Mouse (Mus musculus) MEL (cell line): Measurements from ENCODE around the gene Iqcm. TPM values are rescaled to one million over a fixed set of nuclear protein-coding genes. Genes with fewer than 3 reads are reported as not detected.

Experiments used
- DNase-seq: peaks from one replicate; pipeline ENCODE4 v3.0.0; 2011; ENCODE audit warnings: low read depth, low spot score
- H3K27ac ChIP-seq: 2 replicates; pipeline ENCODE4 v1.5.1; 2012; ENCODE audit warnings: low read depth, mild to moderate bottlenecking, control low read depth, low read length, moderate library complexity; ENCODE audit not compliant: control insufficient read depth
- H3K27me3 ChIP-seq, 2 experiments: fragments of 150-350 bp in 1 of 2; sonication (generic) in 1 of 2; 2 replicates each; pipeline ENCODE4 v1.6.1; 2012; ENCODE audit warnings: low read length in 2 of 2, mild to moderate bottlenecking in 2 of 2, improper control_type of control experiment in 1 of 2, moderate library complexity in 1 of 2; ENCODE audit not compliant: insufficient read depth in 2 of 2, control insufficient read depth in 1 of 2
- H3K36me3 ChIP-seq, 2 experiments: 2 replicates each; pipeline ENCODE4 v1.6.1; 2012 to 2014; ENCODE audit warnings: low read length in 2 of 2, improper control_type of control experiment in 1 of 2, inconsistent platforms in 1 of 2, mild to moderate bottlenecking in 1 of 2; ENCODE audit not compliant: insufficient read depth in 2 of 2, control insufficient read depth in 1 of 2
- H3K4me1 ChIP-seq, 2 experiments: fragments of 150-350 bp in 1 of 2; sonication (generic) in 1 of 2; 2 replicates each; pipeline ENCODE4 v1.6.1; 2012; ENCODE audit warnings: low read length in 2 of 2, improper control_type of control experiment in 1 of 2, mild to moderate bottlenecking in 1 of 2; ENCODE audit not compliant: insufficient read depth in 2 of 2, control insufficient read depth in 1 of 2
- H3K4me3 ChIP-seq, 2 experiments: fragments of 150-350 bp in 1 of 2; sonication (generic) in 1 of 2; 2 replicates each; pipeline ENCODE4 v1.5.1; 2012; ENCODE audit warnings: low read depth in 2 of 2, low read length in 2 of 2, mild to moderate bottlenecking in 2 of 2, moderate library complexity in 2 of 2, control low read depth in 1 of 2, improper control_type of control experiment in 1 of 2; ENCODE audit not compliant: control insufficient read depth in 1 of 2, insufficient read depth in 1 of 2
- H3K79me2 ChIP-seq: 2 replicates; pipeline ENCODE4 v1.6.1; 2012; ENCODE audit warnings: mild to moderate bottlenecking, low read length, moderate library complexity; ENCODE audit not compliant: control insufficient read depth, poor library complexity, insufficient read depth
- H3K9ac ChIP-seq: 2 replicates; pipeline ENCODE4 v1.6.1; 2012; ENCODE audit warnings: low read depth, mild to moderate bottlenecking, control low read depth, low read length, moderate library complexity; ENCODE audit not compliant: control insufficient read depth, poor library complexity, severe bottlenecking
- H3K9me3 ChIP-seq: fragments of 150-350 bp; sonication (generic); replicated peaks from 2 replicates; pipeline ENCODE4 v1.6.1; 2012; ENCODE audit warnings: mild to moderate bottlenecking, low read length, improper control_type of control experiment, moderate library complexity; ENCODE audit not compliant: insufficient read depth
- BHLHE40 ChIP-seq: IDR thresholded peaks from 2 replicates; pipeline ENCODE4 v1.6.1; 2012; ENCODE audit warnings: low read depth, mild to moderate bottlenecking, inconsistent platforms, low read length, improper control_type of control experiment, borderline replicate concordance
- ELF1 ChIP-seq: IDR thresholded peaks from 2 replicates; pipeline ENCODE4 v1.6.1; 2014; ENCODE audit warnings: low read depth, mild to moderate bottlenecking, inconsistent platforms, low read length, improper control_type of control experiment, moderate library complexity
- KAT2A ChIP-seq: conservative IDR thresholded peaks from 2 replicates; pipeline ENCODE4 v1.6.1; 2012; ENCODE audit warnings: low read depth, low read length, improper control_type of control experiment, inconsistent platforms
- MAFK ChIP-seq: IDR thresholded peaks from 2 replicates; pipeline ENCODE4 v1.6.1; 2011; ENCODE audit warnings: low read depth, mild to moderate bottlenecking, low read length, improper control_type of control experiment, borderline replicate concordance
- MAX ChIP-seq: IDR thresholded peaks from 2 replicates; pipeline ENCODE4 v1.6.1; 2011; ENCODE audit warnings: low read length, improper control_type of control experiment
- POLR2AphosphoS2 ChIP-seq: IDR thresholded peaks from 2 replicates; pipeline ENCODE4 v1.6.1; 2011; ENCODE audit warnings: low read length, improper control_type of control experiment
- RAD21 ChIP-seq: IDR thresholded peaks from 2 replicates; pipeline ENCODE4 v1.6.1; 2011; ENCODE audit warnings: mild to moderate bottlenecking, low read depth, low read length, improper control_type of control experiment
- SMC3 ChIP-seq: IDR thresholded peaks from 2 replicates; pipeline ENCODE4 v1.6.1; 2011; ENCODE audit warnings: low read depth, low read length, improper control_type of control experiment
- TAL1 ChIP-seq: IDR thresholded peaks from 2 replicates; pipeline ENCODE4 v1.6.1; 2012; ENCODE audit warnings: mild to moderate bottlenecking, inconsistent platforms, low read length, moderate library complexity, mixed read lengths
- TBP ChIP-seq: IDR thresholded peaks from 2 replicates; pipeline ENCODE4 v1.8.0; 2011; ENCODE audit warnings: low read depth, low read length, improper control_type of control experiment
- TCF12 ChIP-seq: IDR thresholded peaks from 2 replicates; pipeline ENCODE4 v1.6.1; 2014; ENCODE audit warnings: low read depth, mild to moderate bottlenecking, inconsistent platforms, low read length, improper control_type of control experiment, moderate library complexity
- USF1 ChIP-seq: IDR thresholded peaks from 2 replicates; pipeline ENCODE4 v1.6.1; 2014; ENCODE audit warnings: low read depth, mild to moderate bottlenecking, inconsistent platforms, low read length, improper control_type of control experiment, moderate library complexity
- ZC3H11A ChIP-seq: IDR thresholded peaks from 2 replicates; pipeline ENCODE4 v1.6.1; 2012; ENCODE audit warnings: low read depth, mild to moderate bottlenecking, inconsistent platforms, low read length, improper control_type of control experiment
- ZNF384 ChIP-seq: IDR thresholded peaks from 2 replicates; pipeline ENCODE4 v1.6.1; 2012; ENCODE audit warnings: low read depth, mild to moderate bottlenecking, inconsistent platforms, low read length, improper control_type of control experiment
- polyA plus RNA-seq, 2 experiments: library from polyadenylated mRNA; stranded (reverse) in 1 of 2; unstranded in 1 of 2; fragments of >175 nt in 1 of 2; fragments of >200 nt in 1 of 2; gene quantifications; 2 replicates each; pipeline versions ENCODE4 v1.2.1 to v1.2.4; 2012; ENCODE audit warnings: low replicate concordance in 2 of 2, low read depth in 1 of 2; ENCODE audit not compliant: insufficient read length in 2 of 2, insufficient read depth in 1 of 2, missing spikeins in 1 of 2
- total RNA-seq: library from RNA; depleted of rRNA; stranded (reverse); fragments of 300-350 nt; gene quantifications from 2 replicates; pipeline ENCODE4 v1.2.3, GENCODE M21; 2012

Gene Iqcm
- total and polyA plus RNA-seq, 3 experiments = not detected

GRCm38 (mm10) chr8:75549284-75549683, 100.8 kb downstream of the Iqcm start:
- no peak overlapping the region for H3K4me3 ChIP-seq
- no peak overlapping the region for H3K27ac ChIP-seq
- DNase-seq = no peak
- H3K4me1 ChIP-seq = no peaks in the 10 kb centered on the region
- no peaks in the 10 kb centered on the region for H3K36me3 ChIP-seq
- TF ChIP-seq RAD21 = no peak
- TF ChIP-seq POLR2AphosphoS2 = no peak
- no peak for TF ChIP-seq KAT2A
- H3K9ac ChIP-seq = no peak overlapping the region
- H3K9me3 ChIP-seq = no peaks in the 10 kb centered on the region
- H3K27me3 ChIP-seq = no peaks in the 10 kb centered on the region
- H3K79me2 ChIP-seq = no peaks in the 10 kb centered on the region

GRCm38 (mm10) chr8:75596281-75596680, 147.8 kb downstream of the Iqcm start:
- H3K79me2 ChIP-seq = no peaks in the 10 kb centered on the region
- no peaks in the 10 kb centered on the region for H3K27me3 ChIP-seq
- H3K27ac ChIP-seq = no peak overlapping the region
- H3K9ac ChIP-seq = no peak overlapping the region
- TF ChIP-seq ZNF384 = no peak
- TF ChIP-seq RAD21 = no peak
- no peaks in the 10 kb centered on the region for H3K36me3 ChIP-seq
- H3K4me1 ChIP-seq = no peaks in the 10 kb centered on the region
- no peak overlapping the region for H3K4me3 ChIP-seq
- no peak for DNase-seq
- H3K9me3 ChIP-seq = no peaks in the 10 kb centered on the region

DNA sequence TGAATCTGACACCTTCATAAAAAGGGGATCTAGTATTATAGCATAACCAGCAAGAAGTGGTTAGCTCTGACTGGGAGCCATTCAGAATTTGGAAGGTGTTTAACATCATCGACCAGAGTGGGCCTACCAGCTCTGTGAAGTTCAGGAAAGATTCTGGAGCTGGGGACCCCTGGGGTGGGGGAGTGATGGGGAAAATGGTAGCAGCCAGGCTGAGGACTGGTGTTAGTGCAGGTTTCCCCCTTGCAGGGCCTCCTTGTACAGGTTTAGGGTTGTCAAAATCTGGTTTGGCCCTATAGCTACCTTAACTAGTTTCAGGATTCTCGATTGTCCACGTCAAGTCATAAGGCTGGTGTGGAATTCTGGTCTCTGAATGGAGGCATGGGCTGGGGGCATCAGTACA, 194.5 kb downstream of the Iqcm start:
- Histone ChIP-seq H3K9ac (no peak overlapping the region), H3K27ac (no peak overlapping the region), H3K9me3 (no peaks in the 10 kb centered on the region), H3K27me3 (no peaks in the 10 kb centered on the region), H3K4me3 (no peak overlapping the region), H3K36me3 (no peaks in the 10 kb centered on the region), H3K4me1 (no peaks in the 10 kb centered on the region), H3K79me2 (no peaks in the 10 kb centered on the region)
- no peak for TF ChIP-seq BHLHE40
- TF ChIP-seq ZC3H11A = no peak
- TF ChIP-seq MAX = no peak
- TF ChIP-seq ELF1 = no peak
- no peak for TF ChIP-seq TBP
- TF ChIP-seq SMC3 = no peak
- no peak for TF ChIP-seq TCF12
- TF ChIP-seq ZNF384 = no peak
- no peak for TF ChIP-seq USF1
- TF ChIP-seq MAFK = no peak
- TF ChIP-seq TAL1 = no peak
- no peak for DNase-seq
